Comparison of ENCODE assay signal across 21 mouse cellular contexts in genomic region chr14:32529036-32529435, GRCm38 (mm10). TPM values are rescaled to one million over a fixed set of nuclear protein-coding genes. Genes with fewer than 3 reads are reported as not detected.
DNase-seq lines count a peak whose midpoint lies in the region; ATAC-seq and TF ChIP-seq lines count a peak whose summit lies in the region.
"Had no signal": no experiment of that assay in that cellular context is flagged by ENCODE, and none has a peak within 500 bp of the region (broad histone marks: within the 10 kb centered on the region; RNA-seq: fewer than 3 reads in every experiment).

No protein-coding gene starts in this region.

- ATAC-seq in cerebellum, adult (ENCODE audit: insufficient number of reproducible peaks, low FRiP score, low TSS enrichment) = no peak
- ATAC-seq in lung, embryonic 16.5 days (ENCODE audit: low read depth) = peak; percentile 43; the same call in 1 of the 2 replicates
- no peak for ATAC-seq in stomach, postnatal 0 days (ENCODE audit: low FRiP score, low TSS enrichment)
- ATAC-seq: forebrain, embryonic 13.5 days; midbrain, embryonic 15.5 days had no signal

- TF ChIP-seq POLR2A in cerebellum, adult 2 months (IDR thresholded peaks at IDR 0.05; ENCODE audit: borderline replicate concordance, insufficient read depth, low read length) = no peak
- no peak for TF ChIP-seq POLR2A in lung, adult 2 months (IDR thresholded peaks at IDR 0.05; ENCODE audit: borderline replicate concordance, extremely low read depth, low read depth, low read length)

- no peak overlapping the region for H3K9ac ChIP-seq in lung, embryonic 16.5 days (ENCODE audit: low read length)
- no peak overlapping the region for H3K9ac ChIP-seq in stomach, postnatal 0 days (ENCODE audit: low read length)
- H3K9ac ChIP-seq: embryonic facial prominence, embryonic 12.5 days; forebrain, embryonic 13.5 days; heart, embryonic 12.5 days; hindbrain, embryonic 12.5 days; lung, embryonic 14.5 days; midbrain, embryonic 15.5 days had no signal

- 37% methylated on average over 7 of the region's 7 CpGs for WGBS in cerebellum, adult 2 months
- WGBS in lung, embryonic 16.5 days = 83% methylated on average over 7 of the region's 7 CpGs
- WGBS in lung, adult 2 months = 79% methylated on average over 7 of the region's 7 CpGs
- 91% methylated on average over 7 of the region's 7 CpGs for WGBS in stomach, postnatal 0 days

- TF ChIP-seq CTCF in cerebellum, adult 2 months (IDR thresholded peaks at IDR 0.05; ENCODE audit: borderline replicate concordance, insufficient read depth, low read depth, low read length) = no peak
- TF ChIP-seq CTCF in gastrocnemius, adult 2 months (IDR thresholded peaks at IDR 0.05) = no peak
- TF ChIP-seq CTCF in lung, adult 2 months (IDR thresholded peaks at IDR 0.05; ENCODE audit: insufficient read depth, low read length) = no peak
- no peak for TF ChIP-seq CTCF in stomach, postnatal 0 days (IDR thresholded peaks at IDR 0.05; ENCODE audit: low read depth)

- intact Hi-C loops in gastrocnemius, adult 2 months (cut with DNase I) = no loop called here

- H3K4me2 ChIP-seq in lung, embryonic 16.5 days (ENCODE audit: low read depth, low read length) = no peak overlapping the region
- H3K4me2 ChIP-seq in stomach, postnatal 0 days (replicated peaks; ENCODE audit: low read depth) = no peak overlapping the region
- H3K4me2 ChIP-seq: embryonic facial prominence, embryonic 12.5 days; forebrain, embryonic 13.5 days; heart, embryonic 12.5 days; hindbrain, embryonic 12.5 days; liver, embryonic 11.5 days; lung, embryonic 14.5 days; midbrain, embryonic 15.5 days had no signal

- H3K36me3 ChIP-seq in lung, embryonic 16.5 days (ENCODE audit: control insufficient read depth, insufficient read depth, low read length) = peaks cover 5% of the 10 kb centered on the region; the same call in 1 of the 2 replicates
- no peaks in the 10 kb centered on the region for H3K36me3 ChIP-seq in stomach, postnatal 0 days (ENCODE audit: control insufficient read depth, insufficient read depth, low read length)

- no peak for TF ChIP-seq EP300 in stomach, postnatal 0 days (optimal IDR thresholded peaks at IDR 0.05)

- no peak overlapping the region for H3K4me3 ChIP-seq in cerebellum, adult 2 months (replicated peaks; ENCODE audit: insufficient read depth, low read depth, low read length)
- H3K4me3 ChIP-seq in gastrocnemius, adult 2 months = no peak overlapping the region
- H3K4me3 ChIP-seq in lung, embryonic 16.5 days (ENCODE audit: low read length) = no peak overlapping the region
- no peak overlapping the region for H3K4me3 ChIP-seq in lung, adult 2 months (replicated peaks; ENCODE audit: extremely low read depth, low read depth, low read length)
- H3K4me3 ChIP-seq in stomach, postnatal 0 days (ENCODE audit: low read depth, low read length) = no peak overlapping the region
- H3K4me3 ChIP-seq: embryonic facial prominence, embryonic 12.5 days; erythroblast, embryonic 14.5 days; forebrain, embryonic 13.5 days; heart, embryonic 12.5 days; hindbrain, embryonic 12.5 days; midbrain, embryonic 15.5 days; myocyte had no signal

- H3K27ac ChIP-seq in cerebellum, adult 2 months (ENCODE audit: insufficient read depth, low read length) = no peak overlapping the region
- no peak overlapping the region for H3K27ac ChIP-seq in gastrocnemius, adult 2 months
- no peak overlapping the region for H3K27ac ChIP-seq in lung, embryonic 16.5 days (ENCODE audit: low read length)
- no peak overlapping the region for H3K27ac ChIP-seq in stomach, postnatal 0 days (replicated peaks)
- H3K27ac ChIP-seq: embryonic facial prominence, embryonic 12.5 days; forebrain, embryonic 13.5 days; hindbrain, embryonic 12.5 days; midbrain, embryonic 15.5 days had no signal

- no peaks in the 10 kb centered on the region for H3K27me3 ChIP-seq in cerebellum, adult 2 months (ENCODE audit: control insufficient read depth, insufficient read depth, low read length)
- no peaks in the 10 kb centered on the region for H3K27me3 ChIP-seq in lung, embryonic 16.5 days (ENCODE audit: control insufficient read depth, insufficient read depth, low read depth, low read length)
- H3K27me3 ChIP-seq in stomach, postnatal 0 days (ENCODE audit: control insufficient read depth, insufficient read depth, low read length) = no peaks in the 10 kb centered on the region
- H3K27me3 ChIP-seq: embryonic facial prominence, embryonic 12.5 days; forebrain, embryonic 13.5 days; heart, embryonic 12.5 days; hindbrain, embryonic 12.5 days; midbrain, embryonic 15.5 days had no signal

- DNase-seq in cerebellum, adult 2 months = peak; percentile 31 to 32
- peak; percentile 39 for DNase-seq in gastrocnemius, adult 2 months
- no peak for DNase-seq in gastrocnemius, postnatal 10 days
- no peak for DNase-seq in lung, adult 2 months
- peak; percentile 39 for DNase-seq in right cerebral cortex, postnatal 14 days
- no peak for DNase-seq in stomach, postnatal 0 days (ENCODE audit: low spot score)
- DNase-seq: adrenal gland, adult 2 months; heart, postnatal 14 days; kidney, postnatal 4 days; lung, embryonic 14.5 days; thymus, postnatal 25 days had no signal

- no peaks in the 10 kb centered on the region for H3K9me3 ChIP-seq in lung, embryonic 16.5 days (ENCODE audit: control insufficient read depth, low read length)
- no peaks in the 10 kb centered on the region for H3K9me3 ChIP-seq in stomach, postnatal 0 days (ENCODE audit: control insufficient read depth, low read length)
- H3K9me3 ChIP-seq: embryonic facial prominence, embryonic 12.5 days; forebrain, embryonic 13.5 days; heart, embryonic 12.5 days; hindbrain, embryonic 12.5 days; midbrain, embryonic 15.5 days had no signal

- peaks cover 10% of the 10 kb centered on the region; the same call in 1 of the 2 replicates for H3K4me1 ChIP-seq in cerebellum, adult 2 months (ENCODE audit: control insufficient read depth, insufficient read depth, low read length)
- no peaks in the 10 kb centered on the region for H3K4me1 ChIP-seq in lung, embryonic 16.5 days (replicated peaks; ENCODE audit: control insufficient read depth, insufficient read depth, low read length)
- H3K4me1 ChIP-seq in lung, adult 2 months (ENCODE audit: control insufficient read depth, insufficient read depth, low read length) = no peaks in the 10 kb centered on the region
- no peaks in the 10 kb centered on the region for H3K4me1 ChIP-seq in stomach, postnatal 0 days (replicated peaks; ENCODE audit: control insufficient read depth, insufficient read depth)

RNA-seq across cellular contexts. Expression of gene Ercc6, which starts 15.7 kb away (rescaled TPM):
- polyA plus RNA-seq in cerebellum, adult 2 months (2012; rRNA removed) = 8.8 and 9.7 TPM in 2 replicates
- 1 to 10 TPM; 4.4 to 4.5 TPM for total RNA-seq in gastrocnemius, adult 2 months (2021)
- total RNA-seq in gastrocnemius, postnatal 10 days (2021) = 1 to 10 TPM; 5.8 to 8.8 TPM
- 16.8 and 18.5 TPM in 2 replicates for polyA plus RNA-seq in lung, embryonic 16.5 days (2015; fragmentation: Nextera tagmentation; extraction: Ambion mirVana)
- polyA plus RNA-seq in lung, adult 2 months (2012; rRNA removed) = 3.2 and 4.8 TPM in 2 replicates
- 8.4 and 9.0 TPM in 2 replicates for polyA plus RNA-seq in stomach, postnatal 0 days (2015; fragmentation: Nextera tagmentation; extraction: Ambion mirVana)

Comparison
In these comparisons a context has a peak if more than half of its experiments do, and no peak if none do; other contexts are left out.
1. DNase-seq: peak in cerebellum, adult 2 months (2 of 2), gastrocnemius, adult 2 months (single experiment) and right cerebral cortex, postnatal 14 days (single experiment); none in gastrocnemius, postnatal 10 days (single experiment), lung, adult 2 months (single experiment) and stomach, postnatal 0 days (single experiment).